Mouse (Mus musculus): ENCODE measurements at regions not wholly inside any gene's neighbourhood (a gene's known extent, or its start where the extent isn't known, plus 50 kb on each side); places are given as distances from the start of the nearest gene placed in this dataset.
A peak's percentile ranks its signal among the peaks of the same experiment; 100 is the strongest.

DNA sequence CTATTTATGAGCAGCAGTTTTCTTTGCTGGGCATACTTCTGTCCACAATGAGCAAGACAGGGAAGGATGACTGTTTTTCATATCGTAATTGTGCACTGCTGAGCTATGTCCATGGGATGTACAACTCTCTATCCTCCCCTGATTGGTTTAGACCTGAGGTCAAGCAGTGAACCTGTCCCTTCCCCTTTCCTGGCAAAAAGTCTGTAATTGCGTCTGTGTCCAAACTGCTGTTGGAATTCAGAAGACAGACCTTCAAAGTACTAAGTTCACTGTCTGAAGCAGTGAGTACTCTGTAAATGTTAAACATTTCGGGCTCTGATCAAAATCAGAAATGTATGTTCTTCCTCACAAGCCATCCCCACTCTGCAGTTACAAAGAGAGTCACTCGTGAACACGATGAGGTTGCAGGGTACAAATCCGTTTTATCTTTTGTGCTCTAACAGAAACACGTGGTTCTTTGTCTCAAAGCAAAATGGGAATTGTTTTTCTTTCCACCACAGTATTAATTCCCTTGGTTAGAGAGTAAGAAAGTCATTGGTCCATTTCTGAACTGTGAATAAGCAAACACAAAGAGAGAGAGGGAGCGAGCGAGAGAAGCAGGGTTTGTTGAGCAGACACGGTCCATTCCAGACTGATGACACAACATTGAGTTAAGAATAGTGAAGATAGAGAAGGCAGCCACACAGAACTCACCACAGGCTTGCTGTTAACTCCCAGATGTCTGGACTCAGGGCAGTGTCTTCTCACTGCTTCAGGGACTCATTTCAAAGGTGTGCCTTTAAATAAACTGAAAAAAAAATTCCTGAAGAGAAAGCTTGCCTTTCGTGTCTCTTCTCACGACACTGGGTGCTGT lies 70.4 kb upstream of the Ifne start:
- intact Hi-C loops (cut with DNase I) = loop anchor here (5.0 kb wide), 1 partner anchor 177 kb away; no protein-coding TSS in a partner anchor
- DNase-seq = peak; percentile 58 to 66

- intact Hi-C loops (cut with DNase I) = loop anchor here (5.0 kb wide), 1 partner anchor 71 kb away; no protein-coding TSS in a partner anchor
Measured at GRCm38 (mm10) chr4:88948027-88948859, 68.2 kb upstream of the Ifne start.

GRCm38 (mm10) chr4:88941955-88942354 lies 62.0 kb upstream of the Ifne start:
- no peak for DNase-seq
- intact Hi-C loops (cut with DNase I) = no loop called here

More at GRCm38 (mm10) chr4:88948027-88948859, 68.2 kb upstream of the Ifne start:
- no peak for DNase-seq

- intact Hi-C loops (cut with DNase I) = no loop called here
- no peak for DNase-seq
Measured at GRCm38 (mm10) chr4:88940670-88941069, 60.7 kb upstream of the Ifne start.

DNA sequence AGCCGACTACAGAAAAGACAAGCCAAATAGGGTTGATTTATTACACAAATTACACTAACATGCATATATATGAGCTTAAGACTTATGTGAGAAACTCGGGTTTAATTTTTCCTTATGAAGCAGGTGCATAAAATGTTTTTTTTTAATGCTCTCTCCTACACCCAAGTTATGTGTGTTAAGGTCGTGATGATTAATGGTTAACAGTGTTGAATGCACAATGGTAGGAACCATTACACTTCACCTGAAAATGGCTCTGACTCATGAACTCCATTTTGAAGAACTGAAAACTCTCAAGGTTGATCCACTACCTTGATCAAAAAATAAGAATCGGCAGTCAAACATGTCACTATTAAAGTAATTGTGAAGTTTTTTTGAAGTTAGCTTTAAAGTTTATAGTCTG lies 59.4 kb upstream of the Ifne start:
- no peak for DNase-seq
- intact Hi-C loops (cut with DNase I) = loop anchor here (5.0 kb wide), 2 partner anchors 67 to 188 kb away; no protein-coding TSS in a partner anchor

- intact Hi-C loops (cut with DNase I) = loop anchor here (5.0 kb wide), 2 partner anchors 66 to 189 kb away; no protein-coding TSS in a partner anchor
- no peak for DNase-seq
Measured at GRCm38 (mm10) chr4:88938712-88939032, 58.7 kb upstream of the Ifne start.

DNA sequence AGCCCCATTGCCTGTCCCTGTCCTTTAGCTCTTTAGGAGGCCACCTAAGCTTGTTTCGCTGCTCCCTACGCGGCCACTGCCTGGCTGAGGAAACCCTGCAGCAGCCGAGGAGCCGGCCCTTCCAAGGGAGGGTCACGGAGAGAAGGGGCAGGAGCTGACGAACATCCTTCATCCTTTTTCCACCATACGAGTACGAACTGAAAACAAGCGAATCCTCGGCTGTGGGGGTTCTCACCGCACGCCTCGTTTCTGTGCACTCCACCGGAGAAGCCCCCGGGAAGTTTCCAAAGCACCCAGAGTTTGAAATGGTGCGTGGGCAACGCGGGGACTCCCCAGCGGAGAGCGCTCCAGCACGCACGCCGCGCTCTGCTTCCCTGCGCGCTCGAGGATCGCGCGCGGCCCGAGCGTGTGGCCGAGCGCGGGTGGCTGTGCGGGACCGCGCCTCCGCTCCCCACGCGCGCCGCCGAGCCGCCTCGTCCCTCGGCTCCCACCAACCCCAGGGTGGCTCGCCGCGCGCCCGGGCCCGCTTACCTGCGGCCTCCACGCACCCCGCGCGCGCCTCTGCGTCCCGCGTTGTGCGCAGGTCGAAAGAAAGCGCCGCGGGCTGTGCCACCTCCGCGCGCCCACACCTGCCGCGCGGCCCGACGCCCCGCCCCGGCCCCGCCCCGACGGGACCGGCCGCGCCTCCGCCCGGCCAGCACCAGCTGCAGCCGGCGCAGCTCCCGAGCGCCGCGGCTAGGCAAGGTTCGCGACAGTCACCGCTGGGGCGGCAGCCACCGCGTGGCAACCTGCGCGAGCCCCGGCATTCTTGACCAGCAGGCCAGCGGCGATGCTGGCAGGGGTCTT lies 58.1 kb upstream of the Ifne start:
- intact Hi-C loops (cut with DNase I) = loop anchor here (5.0 kb wide), 2 partner anchors 66 to 189 kb away; no protein-coding TSS in a partner anchor
- DNase-seq = peak; percentile 42 to 57

DNA sequence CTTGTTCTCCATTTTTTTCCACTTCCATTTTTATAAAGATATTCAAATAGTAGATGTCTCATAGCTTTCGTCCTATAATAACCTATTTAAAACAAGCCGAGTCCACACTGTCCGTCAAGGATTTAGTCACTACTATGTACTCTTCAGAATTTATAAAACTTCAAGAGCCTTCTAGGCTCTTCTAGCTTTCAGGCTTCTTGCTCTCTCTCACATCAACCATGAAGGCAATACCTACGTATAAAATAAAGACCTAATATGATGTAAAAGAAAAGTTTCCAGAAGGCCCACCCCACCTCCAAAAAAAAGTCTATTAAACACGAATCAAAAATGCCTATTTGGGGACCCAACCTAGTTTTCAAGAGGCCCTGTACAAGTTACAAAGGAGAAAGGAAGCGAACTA lies 57.0 kb upstream of the Ifne start:
- intact Hi-C loops (cut with DNase I) = loop anchor here (5.0 kb wide), 2 partner anchors 65 to 190 kb away; no protein-coding TSS in a partner anchor
- no peak for DNase-seq

DNA sequence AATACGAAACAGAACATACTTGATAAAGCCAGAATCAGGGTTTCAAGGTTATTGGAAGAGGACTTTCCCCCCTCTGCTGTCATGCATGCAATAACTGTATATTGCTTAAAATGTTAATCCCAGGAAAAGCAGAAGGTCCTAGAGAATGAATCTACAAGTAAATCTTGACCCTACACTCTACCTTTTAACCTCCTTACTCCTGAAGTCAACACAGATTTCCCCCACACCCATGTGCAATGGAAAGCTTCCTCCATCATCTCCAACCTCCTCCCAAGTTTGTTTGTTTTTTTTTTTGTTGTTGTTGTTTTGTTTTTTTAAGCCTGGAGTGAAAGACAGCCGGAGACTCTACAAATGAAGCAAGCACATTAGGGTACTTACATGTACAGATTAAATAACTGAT lies 55.9 kb upstream of the Ifne start:
- no peak for DNase-seq
- intact Hi-C loops (cut with DNase I) = loop anchor here (5.0 kb wide), 2 partner anchors 64 to 191 kb away; no protein-coding TSS in a partner anchor

- intact Hi-C loops (cut with DNase I) = loop anchor here (5.0 kb wide), 2 partner anchors 63 to 192 kb away; no protein-coding TSS in a partner anchor
- no peak for DNase-seq
Measured at GRCm38 (mm10) chr4:88935316-88935715, 55.3 kb upstream of the Ifne start.

DNA sequence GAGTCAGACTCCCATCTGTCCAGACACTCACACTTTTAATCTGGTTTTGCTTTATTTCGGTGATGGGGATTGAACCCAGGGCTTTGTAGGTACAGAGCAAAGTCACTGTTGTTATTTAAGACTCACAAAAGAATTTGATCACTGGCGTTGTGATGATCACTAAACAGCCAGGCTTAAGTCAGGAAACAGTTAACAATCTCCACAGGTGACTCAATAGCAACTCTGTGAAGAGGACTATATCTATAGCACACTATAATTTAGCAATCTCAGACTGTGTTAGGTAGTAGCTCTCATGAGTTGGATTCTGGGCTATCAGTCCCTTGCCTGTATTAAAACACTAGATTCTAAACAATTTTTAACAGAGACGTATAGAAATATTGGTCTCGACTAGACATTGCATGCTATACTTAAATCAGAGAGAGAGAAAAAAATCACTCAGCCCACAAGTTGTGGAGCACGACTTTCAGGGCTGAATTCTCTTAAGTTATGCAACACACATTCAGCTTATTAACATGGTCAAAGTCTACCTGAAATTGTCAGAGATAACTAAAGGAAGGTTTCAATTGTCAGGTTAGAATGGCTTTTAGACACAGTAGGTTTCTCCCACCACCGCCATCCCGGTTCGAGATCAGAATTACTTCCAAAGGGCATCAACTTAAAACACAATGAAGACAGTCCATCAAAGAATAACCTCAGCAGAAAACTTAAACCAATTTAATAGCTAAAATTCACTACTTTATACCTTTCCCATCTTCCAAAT lies 54.4 kb upstream of the Ifne start:
- intact Hi-C loops (cut with DNase I) = loop anchor here (5.0 kb wide), 2 partner anchors 62 to 193 kb away; no protein-coding TSS in a partner anchor
- DNase-seq = no peak

- intact Hi-C loops (cut with DNase I) = no loop called here
- DNase-seq = no peak
Measured at GRCm38 (mm10) chr4:88931217-88931616, 51.2 kb upstream of the Ifne start.

Measured in heart, postnatal 10 days (tissue).